Mouse (Mus musculus): ENCODE data around the gene Paqr4.
"Not testable (repeated sequence)": the region's sequence is repeated elsewhere in the genome, so short reads cannot be mapped to it uniquely, and the experiment has no call there.

The Paqr4 gene

GRCm38 (mm10) chr17:23740598-23741021 is at the start of gene Paqr4:
Paqr4 (minus strand) TSS chr17:23740867.
- no peak for DNase-seq (ENCODE audit: inconsistent ontology term)

DNA sequence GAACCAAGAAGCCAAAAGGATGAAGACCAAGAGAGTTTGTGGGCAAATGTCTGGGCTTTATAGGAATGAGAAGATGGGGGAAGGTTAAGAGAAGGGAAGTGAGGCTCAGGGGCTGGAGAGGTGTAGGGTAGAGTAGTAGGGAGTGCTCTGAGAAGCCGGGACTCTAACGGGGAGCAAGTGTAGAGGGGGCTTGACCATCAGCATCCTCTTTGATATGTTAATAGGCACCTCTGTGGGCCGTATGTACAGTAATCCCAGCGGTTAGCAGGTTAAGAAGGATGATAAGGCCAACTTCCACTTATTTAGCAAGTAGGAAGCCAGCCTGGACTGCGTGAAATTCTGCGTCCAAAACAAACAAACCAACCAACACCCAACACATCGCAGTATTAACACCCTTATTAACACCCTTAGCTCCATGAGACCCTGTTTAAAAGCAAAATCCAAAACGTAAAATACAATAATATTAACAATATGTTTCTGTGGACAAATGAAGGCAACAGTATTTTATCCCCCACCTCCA is 49.1 kb upstream of the Paqr4 start:
- no peak for DNase-seq (ENCODE audit: inconsistent ontology term)

- DNase-seq (ENCODE audit: inconsistent ontology term) = no peak
Observed at GRCm38 (mm10) chr17:23788973-23789372, 48.3 kb upstream of the Paqr4 start.

- DNase-seq (ENCODE audit: inconsistent ontology term) = no peak
Observed at GRCm38 (mm10) chr17:23786510-23786931, 45.9 kb upstream of the Paqr4 start.

DNA sequence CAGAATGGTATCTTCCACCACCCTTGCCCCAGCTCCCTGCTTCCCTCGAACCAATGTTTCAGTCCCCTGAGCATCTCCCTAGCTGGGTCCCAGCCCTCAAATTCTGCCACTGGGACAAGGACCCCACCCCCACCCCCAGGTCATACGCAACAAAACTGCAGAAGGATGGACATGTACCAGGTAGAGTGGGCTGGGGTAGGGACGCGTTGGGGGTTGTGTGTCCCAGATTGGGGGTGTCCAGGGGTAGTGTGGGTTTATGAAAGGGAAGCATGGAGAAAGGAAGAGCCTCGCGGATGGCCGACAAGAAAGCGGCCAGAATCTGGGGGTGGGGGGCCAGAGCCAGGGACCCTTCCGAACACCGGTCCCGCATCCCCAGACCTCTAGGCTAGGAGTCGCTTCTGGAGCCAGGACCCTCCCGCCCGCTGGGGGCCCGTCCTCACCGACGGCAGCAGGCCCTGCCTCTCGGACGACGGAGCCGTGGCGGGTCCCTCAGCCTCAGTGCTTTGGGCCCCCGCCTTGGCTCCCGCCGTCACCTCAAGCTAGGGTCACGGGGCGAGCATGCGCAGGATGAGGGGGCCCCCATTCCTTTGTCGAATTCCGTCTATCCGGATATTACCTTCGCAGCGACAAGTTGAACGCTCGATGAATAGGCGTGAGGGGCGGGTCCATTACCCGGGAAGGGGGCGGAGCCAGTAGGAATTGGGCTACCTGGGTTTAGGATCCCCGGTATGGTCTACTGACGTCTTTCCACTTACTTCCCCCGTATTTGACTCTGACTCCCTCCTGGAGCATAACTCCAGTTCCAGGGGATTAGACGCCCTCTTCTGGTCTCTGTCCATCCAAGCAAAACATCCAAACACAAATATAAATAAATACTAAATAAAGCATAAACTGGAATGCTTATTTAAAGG is 45.1 kb upstream of the Paqr4 start, which contains the start of gene Flywch2:
Gene Flywch2, minus strand, starts transcription at position 521 of the 911 bp plus-strand sequence.
- DNase-seq (ENCODE audit: inconsistent ontology term) = peak; percentile 81

DNA sequence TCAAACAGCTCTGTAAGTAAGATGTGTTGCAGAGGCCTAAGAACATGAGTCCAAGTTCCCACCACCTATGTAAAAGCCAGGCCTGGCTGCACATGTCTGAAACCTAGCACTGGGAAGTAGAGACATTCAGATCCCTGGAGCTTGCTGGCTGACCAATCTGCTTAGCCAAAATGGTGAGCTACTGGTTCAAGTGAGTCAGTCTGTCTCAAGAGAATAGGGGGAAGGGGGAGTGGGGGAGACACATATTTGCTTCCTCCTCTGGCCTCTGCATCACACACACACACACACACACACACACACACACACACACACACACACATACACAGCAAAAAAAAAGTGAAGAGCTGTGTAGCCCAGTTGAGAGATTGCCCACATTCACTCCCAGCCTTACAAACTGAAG is 42.7 kb upstream of the Paqr4 start:
- DNase-seq (ENCODE audit: inconsistent ontology term) = no peak

- no peak for DNase-seq (ENCODE audit: inconsistent ontology term)
Observed at GRCm38 (mm10) chr17:23778447-23778846, 37.8 kb upstream of the Paqr4 start.

DNA sequence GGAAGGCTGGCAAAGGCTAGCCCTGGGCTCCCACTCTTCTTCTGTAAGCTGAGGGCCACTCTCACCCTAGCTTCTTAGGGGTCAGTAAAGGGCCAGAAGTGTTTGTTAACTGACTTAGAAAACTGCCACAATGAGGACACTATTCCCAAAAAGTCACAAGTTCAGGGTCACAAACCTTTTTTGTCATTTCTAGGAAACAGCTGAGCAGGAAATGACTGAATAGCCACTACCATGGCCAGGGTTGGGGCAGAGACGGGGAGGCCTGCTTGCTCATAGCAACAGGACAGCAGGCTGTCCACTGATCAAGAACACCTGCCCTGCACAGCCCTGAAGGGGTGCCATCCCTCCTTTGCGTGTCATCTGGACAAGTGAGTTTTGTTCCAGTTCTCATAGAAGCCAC is 36.5 kb upstream of the Paqr4 start:
- no peak for DNase-seq (ENCODE audit: inconsistent ontology term)

- DNase-seq (ENCODE audit: inconsistent ontology term) = no peak
Observed at GRCm38 (mm10) chr17:23776216-23776615, 35.5 kb upstream of the Paqr4 start.

DNA sequence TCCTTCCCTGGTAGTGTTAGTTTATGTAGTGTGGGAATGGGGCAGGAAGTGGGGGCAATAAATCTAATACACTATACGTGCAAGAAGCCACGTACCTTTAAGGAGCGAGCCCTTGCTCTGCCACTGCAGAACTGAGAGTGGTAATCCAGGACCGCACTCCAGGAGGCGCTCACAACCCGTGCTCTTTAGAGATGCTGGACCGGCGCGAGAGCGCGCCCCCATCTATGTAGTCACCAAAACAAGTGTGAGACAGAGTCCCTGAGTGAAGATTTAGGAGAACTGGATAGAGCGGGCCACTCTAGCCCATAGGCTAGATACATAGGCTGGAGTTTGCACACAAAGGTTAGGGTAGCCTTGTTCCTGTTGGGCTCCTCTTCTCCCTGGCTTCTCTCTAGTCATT is 33.4 kb upstream of the Paqr4 start:
- DNase-seq (ENCODE audit: inconsistent ontology term) = peak; percentile 85

DNA sequence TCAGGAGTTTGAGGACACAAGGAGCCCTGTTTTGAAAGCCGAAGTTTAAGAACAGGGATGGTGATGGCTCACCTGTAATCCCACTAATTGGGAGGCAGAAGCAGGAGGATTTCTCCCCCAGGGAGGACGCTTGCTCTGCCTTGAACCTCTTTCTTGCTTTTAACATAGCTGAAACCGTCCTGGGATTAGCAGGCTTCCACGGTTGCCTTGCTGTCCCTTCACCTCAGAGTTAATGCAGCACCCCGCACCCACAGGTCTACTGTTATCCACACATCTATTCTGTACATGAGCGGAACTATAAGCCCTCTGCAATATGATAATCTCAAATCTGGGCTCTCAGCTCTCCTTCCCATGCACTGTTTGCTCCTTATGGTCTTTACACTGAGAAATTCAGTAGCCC is 33.0 kb upstream of the Paqr4 start:
- no peak for DNase-seq (ENCODE audit: inconsistent ontology term)

- DNase-seq (ENCODE audit: inconsistent ontology term) = not testable (repeated sequence)
Observed at GRCm38 (mm10) chr17:23772219-23772556, 31.5 kb upstream of the Paqr4 start.

GRCm38 (mm10) chr17:23771284-23772218 is 30.9 kb upstream of the Paqr4 start, which contains the start of gene Flywch1:
Flywch1 (minus strand) TSS chr17:23771602.
- DNase-seq (ENCODE audit: inconsistent ontology term) = peak; percentile 97

GRCm38 (mm10) chr17:23770896-23771283 is 30.2 kb upstream of the Paqr4 start:
- DNase-seq (ENCODE audit: inconsistent ontology term) = peak; percentile 79

DNA sequence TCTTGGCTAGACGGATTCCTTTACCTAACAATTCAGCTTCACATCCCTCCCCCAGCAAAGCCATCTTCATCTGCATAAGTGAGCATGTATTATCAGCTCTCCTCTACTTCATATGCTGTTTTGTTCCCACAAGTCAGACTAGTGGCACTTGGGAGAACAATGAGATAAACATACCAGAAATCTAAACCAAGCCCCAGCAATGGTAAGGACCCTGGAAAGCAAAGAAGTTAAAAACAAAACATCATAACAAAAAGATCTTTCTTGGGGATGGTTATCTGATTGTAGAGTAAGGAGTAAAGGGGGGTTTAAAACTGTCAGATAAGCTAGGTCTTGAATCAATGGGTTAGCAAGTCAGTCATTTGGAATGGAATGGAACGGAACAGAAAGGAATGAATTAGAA is 29.8 kb upstream of the Paqr4 start:
- no peak for DNase-seq (ENCODE audit: inconsistent ontology term)

- DNase-seq (ENCODE audit: inconsistent ontology term) = no peak
Observed at GRCm38 (mm10) chr17:23762976-23763375, 22.3 kb upstream of the Paqr4 start.

DNA sequence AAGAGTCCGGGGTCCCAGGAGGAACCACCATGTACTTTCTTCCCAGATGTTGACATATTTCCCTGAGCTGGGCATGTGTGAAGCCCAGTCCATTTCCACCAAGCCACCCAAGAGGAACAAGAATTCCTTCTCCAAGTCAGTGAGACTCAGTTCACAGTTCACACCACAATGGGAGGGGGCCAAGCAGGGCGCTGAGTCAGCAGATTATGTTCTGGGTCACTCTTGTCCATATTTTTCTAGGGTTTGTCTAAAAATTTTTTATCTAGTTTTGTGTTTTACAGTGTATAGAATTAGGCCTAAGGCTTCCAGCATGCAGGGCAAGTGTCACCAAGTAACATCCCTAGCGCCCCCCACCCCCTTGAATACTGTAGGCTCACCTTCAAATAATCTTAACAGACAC is 20.5 kb upstream of the Paqr4 start:
- DNase-seq (ENCODE audit: inconsistent ontology term) = no peak

DNA sequence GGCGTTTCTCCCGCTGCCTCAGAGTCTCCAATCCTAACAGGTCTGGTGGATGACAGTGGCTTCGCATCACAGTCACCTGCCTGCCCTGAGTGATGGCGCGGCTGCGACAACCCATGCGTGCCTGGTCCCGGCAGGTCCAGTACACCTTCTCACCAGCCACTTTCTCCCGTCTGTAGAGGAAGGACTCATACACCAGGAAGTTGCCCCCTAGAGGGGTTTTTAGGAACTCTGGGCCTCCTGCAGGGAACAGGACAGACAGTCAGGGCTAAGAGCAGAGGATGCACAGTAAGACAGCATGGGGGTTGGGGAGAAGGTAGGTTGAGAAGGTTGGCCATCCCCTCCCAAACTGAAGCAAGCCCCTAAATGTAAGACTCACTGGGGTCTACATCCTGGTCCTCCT is 19.6 kb upstream of the Paqr4 start:
- no peak for DNase-seq (ENCODE audit: inconsistent ontology term)

GRCm38 (mm10) chr17:23758801-23759200 is 18.1 kb upstream of the Paqr4 start:
- DNase-seq (ENCODE audit: inconsistent ontology term) = no peak

DNA sequence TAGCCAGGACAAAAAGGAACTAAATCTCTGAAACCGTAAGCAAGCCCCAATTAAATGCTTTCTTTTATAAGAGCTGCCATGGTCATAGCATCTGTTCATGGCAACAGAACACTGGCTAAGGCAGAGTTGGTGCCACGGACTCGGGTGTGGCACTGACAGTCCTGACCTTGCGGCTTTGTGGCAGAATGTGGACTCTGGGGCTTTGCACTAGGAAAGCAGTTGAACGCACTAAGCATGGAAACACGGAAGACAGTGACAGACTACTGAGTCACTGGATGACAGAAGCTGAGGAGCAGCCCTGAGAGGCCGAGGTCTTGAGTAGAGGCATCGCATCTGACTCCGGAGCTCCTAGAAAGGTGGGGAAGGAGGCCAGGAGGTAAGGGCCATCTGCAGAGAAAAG is 16.9 kb upstream of the Paqr4 start:
- no peak for DNase-seq (ENCODE audit: inconsistent ontology term)

DNA sequence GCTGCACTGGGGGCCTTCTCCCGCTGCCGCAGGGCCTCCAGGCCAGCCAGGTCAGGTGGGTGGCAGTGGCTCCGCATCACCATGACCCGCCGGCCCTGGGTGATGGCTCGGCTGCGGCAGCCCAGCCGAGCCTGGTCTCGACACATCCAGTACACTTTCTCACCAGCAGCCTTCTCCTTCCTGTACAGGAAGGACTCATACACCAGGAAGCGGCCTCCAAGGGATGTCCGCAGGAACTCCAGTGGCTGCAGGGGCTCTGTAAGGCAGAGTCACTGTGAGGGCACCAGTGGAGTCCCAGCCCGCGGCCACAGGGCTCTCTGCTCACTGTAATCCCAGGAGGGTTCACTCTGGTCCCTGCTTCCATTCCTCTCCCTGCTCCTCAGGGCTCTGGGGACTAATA is 15.0 kb upstream of the Paqr4 start:
- DNase-seq (ENCODE audit: inconsistent ontology term) = no peak
